Mouse (Mus musculus): Measurements from ENCODE around the gene Nppb.

GRCm38 (mm10) chr4:147995311-147995710 is 9.7 kb downstream of the Nppb start:
- TF ChIP-seq CTCF (IDR thresholded peaks at IDR 0.05; ENCODE audit: borderline replicate concordance, control insufficient read depth, extremely low read depth, insufficient read depth, low read length, poor library complexity) (no peak), POLR2A (IDR thresholded peaks at IDR 0.05; ENCODE audit: control insufficient read depth, extremely low read depth, insufficient read depth, low read length, poor library complexity) (no peak)
